Mouse (Mus musculus): ENCODE measurements around the gene Hsh2d.

GRCm38 (mm10) chr8:72146556-72146955 lies 42.9 kb upstream of the Hsh2d start:
- TF ChIP-seq CTCF (conservative IDR thresholded peaks at IDR 0.05; ENCODE audit: low read length) (no peak), NANOG (IDR thresholded peaks at IDR 0.05; ENCODE audit: borderline replicate concordance, low read length) (no peak), POU5F1 (IDR thresholded peaks at IDR 0.05; ENCODE audit: borderline replicate concordance, low read length) (no peak)

Measured in E14TG2a.4 (cell line).